9 mouse cellular contexts compared by ENCODE assay signal in genomic region chrX:94636911-94637310, GRCm38 (mm10). TPM values are rescaled to one million over a fixed set of nuclear protein-coding genes. Genes with fewer than 3 reads are reported as not detected.
A peak's percentile ranks its signal among the peaks of the same experiment; 100 is the strongest.
DNase-seq lines count a peak whose midpoint lies in the region; ATAC-seq and TF ChIP-seq lines count a peak whose summit lies in the region.
"Had no signal": no experiment of that assay in that cellular context is flagged by ENCODE, and none has a peak within 500 bp of the region (broad histone marks: within the 10 kb centered on the region; RNA-seq: fewer than 3 reads in every experiment).

No protein-coding gene starts in this region.

- H3K9me3 ChIP-seq in forebrain, embryonic 12.5 days: no peaks in the 10 kb centered on the region
- no peaks in the 10 kb centered on the region for H3K9me3 ChIP-seq in limb, embryonic 15.5 days
- H3K9me3 ChIP-seq in stomach, embryonic 14.5 days (ENCODE audit: control insufficient read depth, low read depth, low read length): no peaks in the 10 kb centered on the region

- peak overlapping the region; percentile 55 for H3K4me2 ChIP-seq in forebrain, embryonic 12.5 days
- H3K4me2 ChIP-seq in limb, embryonic 15.5 days: peak overlapping the region; percentile 49
- H3K4me2 ChIP-seq in stomach, embryonic 14.5 days (replicated peaks; ENCODE audit: low read depth, low read length): peak overlapping the region; percentile 47

- WGBS in forebrain, embryonic 12.5 days: 64% methylated on average over 8 of the region's 8 CpGs
- 68% methylated on average over 8 of the region's 8 CpGs for WGBS in limb, embryonic 15.5 days
- 64% methylated on average over 8 of the region's 8 CpGs for WGBS in stomach, embryonic 14.5 days

- peak overlapping the region; percentile 56 for H3K4me3 ChIP-seq in left cerebral cortex, adult 2 months
- H3K4me3 ChIP-seq in forebrain, embryonic 12.5 days (replicated peaks): peak overlapping the region; percentile 59
- peak overlapping the region; percentile 55 for H3K4me3 ChIP-seq in limb, embryonic 15.5 days
- H3K4me3 ChIP-seq in stomach, embryonic 14.5 days (ENCODE audit: low read depth, low read length): peak overlapping the region; percentile 57

- no peak overlapping the region for H3K27ac ChIP-seq in left cerebral cortex, adult 2 months
- no peak overlapping the region for H3K27ac ChIP-seq in forebrain, embryonic 12.5 days
- no peak overlapping the region for H3K27ac ChIP-seq in limb, embryonic 15.5 days
- H3K27ac ChIP-seq in stomach, embryonic 14.5 days (ENCODE audit: low read length): no peak overlapping the region

- no peak for TF ChIP-seq CTCF in left cerebral cortex, adult 2 months (IDR thresholded peaks at IDR 0.05)

- intact Hi-C loops in left cerebral cortex, adult 2 months (cut with DNase I): loop anchor here (5.0 to 10.0 kb wide), 2 partner anchors 95 to 202 kb away; partner anchors contain the start of gene Maged1
- intact Hi-C loops in left cerebral cortex, postnatal 36 days (cut with DNase I): loop anchor here (5.0 kb wide), 1 partner anchor 95 kb away; the partner anchor contains the start of gene Maged1

- peaks cover 21% of the 10 kb centered on the region; the same call in 1 of the 2 replicates for H3K27me3 ChIP-seq in forebrain, embryonic 12.5 days
- H3K27me3 ChIP-seq in limb, embryonic 15.5 days: peaks cover 14% of the 10 kb centered on the region
- 0 out of 2 replicates have a peak, but pooled peaks cover 2% of the 10 kb centered on the region for H3K27me3 ChIP-seq in stomach, embryonic 14.5 days (ENCODE audit: control insufficient read depth, insufficient read depth, low read length)

- ATAC-seq in forebrain, embryonic 12.5 days (ENCODE audit: low FRiP score): no peak
- ATAC-seq in limb, embryonic 15.5 days (ENCODE audit: insufficient number of reproducible peaks, low FRiP score, low TSS enrichment, low read depth): no peak
- ATAC-seq in stomach, embryonic 14.5 days (ENCODE audit: insufficient number of reproducible peaks, insufficient read depth, low FRiP score, low read depth): no peak
- ATAC-seq in inflammation-experienced regulatory T-cells, adult 6 months: no peak
- ATAC-seq: Patski had no signal

- no peaks in the 10 kb centered on the region; the same call in 1 of the 2 replicates for H3K36me3 ChIP-seq in forebrain, embryonic 12.5 days (replicated peaks)
- H3K36me3 ChIP-seq in limb, embryonic 15.5 days: no peaks in the 10 kb centered on the region
- no peaks in the 10 kb centered on the region for H3K36me3 ChIP-seq in stomach, embryonic 14.5 days (ENCODE audit: control insufficient read depth, insufficient read depth, low read length)

- H3K4me1 ChIP-seq in forebrain, embryonic 12.5 days: peaks cover 12% of the 10 kb centered on the region
- no peaks in the 10 kb centered on the region for H3K4me1 ChIP-seq in limb, embryonic 15.5 days
- no peaks in the 10 kb centered on the region for H3K4me1 ChIP-seq in stomach, embryonic 14.5 days (ENCODE audit: control insufficient read depth, insufficient read depth, low read length)

- 0 out of 2 replicates have a peak overlapping the region, but pooled peaks have one; percentile 63 for H3K9ac ChIP-seq in forebrain, embryonic 12.5 days
- no peak overlapping the region for H3K9ac ChIP-seq in limb, embryonic 15.5 days
- no peak overlapping the region for H3K9ac ChIP-seq in stomach, embryonic 14.5 days (replicated peaks; ENCODE audit: low read depth, low read length)

- no peak for DNase-seq in left cerebral cortex, adult 2 months (ENCODE audit: extremely low spot score in 1 of 2, low spot score in 2 of 2)
- no peak for DNase-seq in left cerebral cortex, adult 8-10 months (ENCODE audit: low spot score in 2 of 2)
- no peak for DNase-seq in ovary, adult 18-20 months (ENCODE audit: low spot score)
- DNase-seq in left cerebral cortex, postnatal 36 days (ENCODE audit: low spot score in 2 of 2): no peak

RNA-seq across cellular contexts. Expression of gene Gspt2, which starts 1.0 kb away (rescaled TPM):
- total RNA-seq in left cerebral cortex, adult 2 months (2021): 10 to 100 TPM; 35.6 TPM
- total RNA-seq in left cerebral cortex, adult 8-10 months (2022): 10 to 100 TPM; 27.7 to 32.8 (median 29.7) TPM
- 11.4 and 12.4 TPM in 2 replicates for polyA plus RNA-seq in forebrain, embryonic 12.5 days (2016; fragmentation: Nextera tagmentation; extraction: Ambion mirVana)
- polyA plus RNA-seq in limb, embryonic 15.5 days (2015; fragmentation: Nextera tagmentation; extraction: Ambion mirVana): 4.7 and 4.8 TPM in 2 replicates
- polyA plus RNA-seq in stomach, embryonic 14.5 days (2014; fragmentation: Nextera tagmentation; extraction: Ambion mirVana): 6.4 and 7.2 TPM in 2 replicates
- under 1 TPM in 1 of 3 experiments, not detected in 2; 0.68 TPM for polyA plus RNA-seq in inflammation-experienced regulatory T-cells, adult 6 months (2017; shearing (Covaris generic))
- 10 to 100 TPM; 29.4 to 35.2 TPM for total RNA-seq in left cerebral cortex, postnatal 36 days (2021)
